Mouse (Mus musculus) ES-CJ7 (cell line): ENCODE data around the gene Ccdc85c.
A peak's percentile ranks its signal among the peaks of the same experiment; 100 is the strongest.

Experiments used
- DNase-seq: peaks from one replicate; pipeline ENCODE4 v3.0.0; 2011; ENCODE audit warnings: low read depth, low spot score

The Ccdc85c gene

DNA sequence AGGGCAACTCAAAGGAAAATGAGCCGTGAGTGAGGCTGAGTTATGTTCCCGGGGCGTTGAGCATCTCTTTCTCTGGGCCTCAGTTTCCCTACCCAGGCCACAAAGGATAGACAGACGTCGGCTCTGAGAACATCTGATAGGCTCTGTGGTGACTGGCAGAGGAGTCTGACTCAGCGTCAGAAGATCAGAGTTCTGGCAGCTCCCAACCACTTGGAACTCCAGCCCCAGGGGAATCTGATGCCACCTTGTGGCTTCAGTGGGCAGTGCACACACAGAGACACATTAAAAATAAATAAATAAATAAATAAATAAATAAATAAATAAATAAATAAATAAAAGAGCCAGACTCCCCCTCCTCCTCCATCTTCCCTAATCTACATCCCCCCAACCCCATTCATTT is 21.8 kb upstream of the Ccdc85c start:
- DNase-seq = peak; percentile 68

DNA sequence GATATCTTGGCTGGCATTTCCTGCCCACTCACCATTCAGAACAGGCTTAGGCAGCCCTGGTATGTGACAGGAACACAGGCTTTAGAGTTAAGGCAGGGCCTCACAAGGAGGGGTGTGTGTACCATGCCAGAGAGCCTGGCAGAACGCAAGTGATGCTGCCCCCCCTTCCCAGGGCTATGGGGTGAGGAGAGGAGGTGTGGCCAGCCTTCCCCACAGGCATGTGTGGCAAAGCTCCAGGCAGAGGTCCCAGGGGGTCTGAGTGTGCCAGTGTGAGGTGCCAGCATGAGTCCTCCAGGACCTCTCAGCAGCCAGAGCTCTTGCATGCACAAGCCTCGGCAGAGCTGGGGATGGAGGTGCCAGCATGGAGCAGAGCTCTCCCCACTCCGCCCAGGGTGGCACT is 19.4 kb upstream of the Ccdc85c start:
- DNase-seq = no peak

DNA sequence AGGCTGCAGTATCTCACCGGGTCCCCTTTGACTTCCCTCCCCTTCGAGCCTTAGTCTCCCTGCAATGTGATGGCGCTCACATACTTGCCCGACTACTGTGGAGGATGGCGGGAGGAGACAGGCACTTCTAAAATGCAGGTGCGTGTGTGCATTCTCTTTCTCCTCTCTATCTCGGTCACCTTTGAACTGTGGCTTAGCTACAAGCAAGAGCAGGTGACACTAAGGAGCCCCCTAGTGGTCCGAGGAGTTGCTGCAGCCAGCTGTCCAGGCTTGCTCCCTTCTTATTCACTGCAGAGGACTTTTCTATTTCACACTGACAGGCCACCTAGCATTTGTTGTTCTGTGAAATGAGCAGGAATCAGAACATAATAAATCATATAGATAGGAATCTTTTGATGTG is 17.7 kb upstream of the Ccdc85c start:
- peak; percentile 85 for DNase-seq

DNA sequence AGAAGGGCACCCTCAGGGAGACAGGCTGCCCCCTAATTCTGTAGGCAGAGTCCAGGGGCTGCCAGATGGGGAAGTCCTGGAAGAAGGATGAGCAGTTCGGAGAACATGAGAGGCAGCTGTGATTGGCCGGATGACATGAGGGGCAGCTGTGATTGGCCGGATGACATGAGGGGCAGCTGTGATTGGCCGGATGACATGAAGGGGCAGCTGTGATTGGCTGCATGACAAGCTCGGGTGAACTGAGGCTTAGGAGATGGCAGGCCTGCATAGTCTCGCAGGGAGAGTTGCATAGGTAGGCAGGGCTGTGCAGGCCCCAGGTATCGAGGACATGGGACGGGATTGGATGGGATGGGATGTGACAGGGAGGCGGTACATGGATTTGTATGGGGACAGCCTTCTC is 17.2 kb upstream of the Ccdc85c start:
- DNase-seq = peak; percentile 83

- no peak for DNase-seq
Measured at GRCm38 (mm10) chr12:108288127-108288880, 13.1 kb upstream of the Ccdc85c start.

- DNase-seq = no peak
Measured at GRCm38 (mm10) chr12:108287011-108287410, 11.8 kb upstream of the Ccdc85c start.

- no peak for DNase-seq
Measured at GRCm38 (mm10) chr12:108286381-108286780, 11.2 kb upstream of the Ccdc85c start.

DNA sequence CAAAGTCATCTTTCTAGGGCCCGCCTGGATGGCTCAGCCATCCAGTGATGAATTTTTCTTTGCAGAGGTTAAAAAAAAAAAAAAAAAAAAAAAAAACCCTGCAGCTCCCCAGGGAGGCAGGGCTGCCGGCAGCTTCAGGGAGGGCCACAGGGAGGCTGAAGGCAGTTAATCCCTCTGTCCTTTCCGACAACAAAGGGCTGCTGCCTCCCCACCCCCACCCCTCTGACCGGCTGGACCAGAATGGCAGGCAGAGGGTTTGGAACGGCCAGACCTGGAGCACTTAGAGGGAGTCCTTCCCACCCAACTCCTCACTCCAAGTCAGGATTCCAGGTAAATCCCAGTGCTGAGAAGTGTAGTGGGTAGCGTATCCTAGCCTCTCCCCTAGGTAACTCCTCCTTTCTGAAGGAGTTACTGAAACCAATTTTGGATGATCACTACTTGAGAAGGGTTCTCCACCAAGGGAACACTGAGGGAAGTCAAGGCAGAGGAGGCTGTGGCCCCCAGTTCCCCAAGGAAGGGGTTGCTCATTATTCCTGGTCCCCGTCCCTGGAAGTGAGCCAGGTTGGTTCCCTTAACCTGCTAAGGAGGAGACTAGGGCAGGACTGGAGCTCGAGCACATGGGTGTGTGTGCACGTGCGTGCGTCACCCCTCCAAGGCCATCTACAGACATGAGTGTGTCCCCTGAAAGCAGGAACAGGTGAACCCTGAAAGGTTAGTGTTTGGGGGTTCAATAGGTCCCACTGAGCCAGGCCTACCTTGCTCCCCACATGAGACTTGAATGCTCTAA is 10.2 kb upstream of the Ccdc85c start:
- DNase-seq = peak; percentile 33

DNA sequence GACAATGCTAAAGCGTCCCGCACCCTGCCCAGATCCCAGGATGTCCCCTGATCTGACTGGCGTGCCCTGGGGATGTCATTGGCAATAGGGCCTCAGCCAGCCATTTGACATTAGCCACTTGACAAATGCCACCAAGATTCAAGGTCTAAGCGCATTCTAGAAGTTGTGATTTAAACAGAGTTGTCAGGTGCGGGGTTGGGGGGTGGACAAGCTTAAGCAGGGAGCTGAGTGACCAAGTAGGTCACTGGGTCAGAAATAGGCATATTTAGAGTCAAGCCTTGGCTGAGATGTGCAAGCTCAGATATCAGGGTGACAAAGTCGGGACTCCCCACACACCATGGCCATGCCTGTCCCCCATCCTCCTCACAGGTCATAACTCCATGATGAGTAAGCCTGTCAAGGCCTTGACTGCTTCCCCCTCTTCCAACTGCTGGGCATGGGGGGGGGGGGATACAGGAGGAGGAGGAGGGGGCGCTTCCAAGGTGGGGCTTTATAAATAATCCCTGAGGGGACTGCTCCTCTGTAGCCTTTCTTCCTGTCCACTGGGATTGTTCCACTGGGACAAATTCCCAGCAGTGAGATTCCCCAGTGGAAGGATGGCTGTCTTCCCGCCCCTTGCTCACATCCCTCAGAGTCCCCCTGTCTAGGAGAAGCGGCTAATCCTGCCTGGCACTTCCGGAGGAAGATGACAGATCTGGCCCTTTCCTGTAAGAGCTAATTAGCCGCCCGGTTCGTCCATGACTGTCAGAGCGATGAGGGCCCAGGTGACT is 9.4 kb upstream of the Ccdc85c start:
- no peak for DNase-seq

GRCm38 (mm10) chr12:108278221-108278918 is 3.1 kb upstream of the Ccdc85c start:
- no peak for DNase-seq

DNA sequence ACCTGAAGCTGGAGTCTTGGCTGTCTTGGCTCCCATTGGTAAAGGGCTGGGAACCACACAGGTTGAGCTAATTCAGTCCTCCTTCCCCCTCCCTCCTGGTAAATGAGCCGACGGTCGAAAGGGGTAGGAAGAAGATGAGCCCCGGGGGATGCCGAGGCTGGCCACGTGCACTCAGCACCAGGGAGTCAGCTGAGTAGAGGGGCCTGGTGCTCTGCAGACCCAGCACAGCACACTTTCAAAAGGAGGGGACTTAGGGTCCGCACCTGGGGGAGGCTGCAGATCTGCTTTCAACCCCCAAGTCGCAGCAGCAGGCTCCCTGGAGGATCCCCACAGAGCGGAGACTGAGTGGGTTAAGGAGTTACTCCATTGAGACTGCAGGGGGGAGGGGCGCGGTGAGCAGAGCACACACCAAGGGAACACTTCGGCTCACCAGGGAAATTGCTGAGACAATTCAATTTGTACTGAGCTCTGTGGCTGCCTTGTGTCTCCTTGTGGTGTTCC is 2.2 kb upstream of the Ccdc85c start:
- DNase-seq = peak; percentile 70

- DNase-seq = no peak
Measured at GRCm38 (mm10) chr12:108275920-108276822, 946 bp upstream of the Ccdc85c start.

DNA sequence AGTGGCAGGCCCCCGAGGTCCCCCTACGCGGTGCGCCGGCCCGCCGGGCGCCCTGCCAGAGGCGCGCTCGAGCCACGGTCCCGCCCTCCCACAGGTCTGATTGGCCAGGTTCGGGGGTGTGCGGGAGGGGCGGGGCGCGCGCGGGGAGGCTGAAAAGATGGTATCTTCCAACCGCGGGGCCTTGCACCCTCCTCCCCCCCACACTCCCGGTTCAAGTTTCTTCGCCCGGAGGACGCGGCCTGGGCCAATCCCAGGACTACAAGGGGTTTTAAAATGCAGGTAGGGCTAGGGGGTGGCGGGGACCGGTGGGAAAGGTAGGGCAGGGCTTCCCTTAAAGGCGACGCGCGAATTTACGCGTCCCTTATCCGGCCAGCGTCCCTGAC is 274 bp upstream of the Ccdc85c start:
- DNase-seq = peak; percentile 98

DNA sequence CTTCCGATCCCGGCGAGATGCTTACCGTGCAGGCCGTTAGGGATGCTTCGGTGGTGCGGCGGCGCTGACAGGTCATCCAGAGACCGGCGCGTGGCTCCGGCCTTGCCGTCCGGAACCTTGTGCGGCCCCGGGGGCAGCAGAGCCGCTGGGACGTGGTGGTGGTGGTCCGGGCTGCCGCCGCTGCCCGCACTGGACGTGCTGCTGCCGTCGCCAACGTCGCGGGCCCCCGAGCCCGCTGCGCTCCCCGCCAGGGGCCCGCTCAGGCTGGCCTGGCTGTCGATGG is 971 bp downstream of the Ccdc85c start:
- DNase-seq = no peak

DNA sequence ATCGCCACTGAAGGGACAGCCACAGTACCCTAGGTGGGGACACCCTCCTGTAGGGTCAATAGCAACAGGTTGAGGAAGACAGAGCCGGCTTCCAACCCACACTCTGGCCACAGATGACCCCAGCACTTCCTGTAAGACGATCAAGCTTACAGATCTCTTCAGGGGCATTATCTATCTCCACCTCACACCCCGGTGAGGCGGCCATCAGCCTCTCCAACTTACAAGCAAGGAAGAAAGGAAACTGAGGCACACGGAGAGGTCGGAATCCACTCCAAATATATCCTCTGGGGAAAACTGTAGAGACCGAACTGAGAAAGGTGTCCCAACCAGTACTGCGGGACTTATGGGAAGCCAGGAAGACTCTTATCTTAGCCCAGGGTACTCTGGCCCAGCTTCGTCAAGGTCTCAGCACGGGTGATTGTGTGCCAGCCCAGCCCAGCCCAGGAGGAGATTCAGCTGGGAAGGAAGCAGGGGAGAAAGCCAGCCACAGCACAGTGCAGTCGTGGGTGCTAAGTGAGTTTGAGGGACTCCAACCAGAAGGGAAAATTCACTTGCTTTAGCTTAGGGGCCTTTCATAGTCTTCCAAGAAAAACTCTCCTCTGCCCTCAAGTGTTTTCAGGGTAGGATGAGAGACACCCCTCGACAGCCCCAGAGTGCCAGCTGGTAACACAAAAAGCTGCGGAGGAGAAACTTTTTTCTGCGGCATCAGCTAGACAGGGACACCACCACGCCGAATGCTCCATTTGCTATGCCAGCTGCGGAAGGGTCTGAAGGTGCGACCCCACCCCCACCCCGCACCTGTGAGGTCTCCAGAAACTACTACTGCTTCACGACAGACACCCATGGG is 1.5 kb downstream of the Ccdc85c start:
- no peak for DNase-seq

DNA sequence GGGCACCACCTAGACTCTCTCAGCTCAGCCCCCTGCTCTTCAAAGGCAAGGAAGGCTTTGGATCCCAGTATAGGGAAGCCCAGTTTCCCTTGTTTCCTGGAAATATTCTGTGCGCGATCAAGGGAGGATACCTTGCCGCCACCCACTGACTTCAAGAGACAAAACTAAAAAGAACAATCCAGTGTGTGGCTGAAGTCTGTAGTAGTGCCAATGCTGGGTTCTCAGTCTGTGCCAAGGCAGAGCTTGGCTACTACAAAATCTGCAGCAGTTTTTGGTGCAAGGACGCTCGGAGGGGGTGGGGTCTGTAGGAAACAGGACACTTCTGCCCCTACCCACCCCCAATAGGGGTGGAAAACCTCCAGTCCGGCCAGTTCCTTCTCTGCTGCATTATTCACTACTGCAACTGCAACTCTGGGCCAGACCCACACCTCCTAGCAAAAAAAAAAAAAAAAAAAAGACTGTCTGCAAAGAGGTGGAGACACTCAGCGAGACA is 3.0 kb downstream of the Ccdc85c start:
- DNase-seq = no peak

- no peak for DNase-seq
Measured at GRCm38 (mm10) chr12:108271351-108272142, 3.7 kb downstream of the Ccdc85c start.

DNA sequence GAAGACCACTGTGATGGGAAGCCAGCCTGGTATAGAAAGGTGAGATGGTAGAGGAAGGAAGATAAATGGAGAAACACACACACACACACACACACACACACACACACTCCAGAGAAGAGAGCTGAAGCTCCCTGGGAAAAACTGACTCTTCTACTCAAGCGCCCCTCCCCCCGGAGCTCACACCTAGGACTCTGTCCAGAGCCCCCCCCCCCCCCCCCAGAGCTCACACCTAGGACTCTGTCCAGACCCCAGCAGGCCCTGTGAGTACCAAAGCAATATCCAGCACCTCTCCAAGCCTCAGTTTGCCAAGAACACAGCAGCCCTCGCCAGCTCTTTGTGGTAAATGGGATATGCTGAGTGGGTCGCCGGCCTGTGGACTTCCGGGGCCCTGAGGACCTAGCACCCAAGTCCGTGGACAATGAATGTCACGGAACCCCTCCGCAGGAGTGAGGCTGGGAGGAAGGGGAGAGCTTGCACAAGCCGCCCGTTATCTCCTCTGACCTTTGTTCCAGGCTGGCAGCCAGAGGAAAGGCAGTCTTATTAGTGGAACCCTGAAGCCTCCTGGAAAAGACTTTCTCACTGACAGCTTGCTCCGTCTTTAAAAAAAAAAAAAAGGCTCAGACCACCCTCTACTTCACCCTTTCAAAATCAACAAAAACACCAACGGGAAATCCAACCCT is 4.8 kb downstream of the Ccdc85c start:
- DNase-seq = no peak
